Mouse (Mus musculus) kidney, adult 8-10 months (tissue): Measurements from ENCODE around the gene Actl7b.
A peak's percentile ranks its signal among the peaks of the same experiment; 100 is the strongest.

Experiments
- DNase-seq, 2 experiments: peaks; one replicate each; pipeline ENCODE4 v3.0.0; 2022

The Actl7b gene

GRCm38 (mm10) chr4:56702234-56702633, 39.0 kb downstream of the Actl7b start:
- DNase-seq, result no peak

DNA sequence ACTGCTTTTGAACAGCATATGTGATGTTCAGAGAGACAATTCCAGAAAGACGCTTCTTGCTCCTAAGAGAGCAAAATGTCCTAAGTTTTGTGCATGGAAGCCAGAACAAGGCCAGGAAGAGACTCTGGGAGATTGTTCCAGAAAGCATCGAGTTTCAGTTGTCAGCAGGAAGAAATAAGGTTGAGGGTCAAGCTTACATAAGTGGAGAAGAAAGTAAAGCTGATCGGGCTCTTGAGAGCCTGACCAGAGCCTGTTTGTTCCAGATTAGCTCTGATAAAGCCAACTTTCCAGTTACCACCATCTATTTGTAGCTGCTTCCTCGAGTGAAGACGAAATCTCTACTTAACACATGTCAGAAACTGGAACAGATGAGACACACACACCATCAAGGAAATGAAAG, 42.6 kb downstream of the Actl7b start:
- no peak for DNase-seq

GRCm38 (mm10) chr4:56696401-56696800, 44.8 kb downstream of the Actl7b start:
- peak in 1 of 2 experiments; percentile 58 for DNase-seq
